Mouse (Mus musculus) ES-E14 (cell line): ENCODE measurements around the gene Esrrg. TPM values are rescaled to one million over a fixed set of nuclear protein-coding genes. Genes with fewer than 3 reads are reported as not detected.

ENCODE experiments used
- DNase-seq: peaks from one replicate; pipeline ENCODE4 v3.0.0-alpha.2; 2013; ENCODE audit warnings: low read depth, low spot score
- H3K27ac ChIP-seq: 2 replicates; pipeline ENCODE4 v1.5.1; 2012; ENCODE audit warnings: low read depth, mild to moderate bottlenecking, low read length, moderate library complexity, mixed read lengths; ENCODE audit not compliant: poor library complexity, insufficient read depth, severe bottlenecking
- H3K36me3 ChIP-seq: 2 replicates; pipeline ENCODE4 v1.6.1; 2012; ENCODE audit warnings: mild to moderate bottlenecking, low read length, moderate library complexity, mixed read lengths; ENCODE audit not compliant: control insufficient read depth, poor library complexity, insufficient read depth, severe bottlenecking
- H3K4me1 ChIP-seq, 2 experiments: fragments of 150-350 bp in 1 of 2; sonication (generic) in 1 of 2; 2 replicates each; pipeline ENCODE4 v1.6.1; 2012; ENCODE audit warnings: low read length in 2 of 2, mild to moderate bottlenecking in 1 of 2, mixed read lengths in 1 of 2; ENCODE audit not compliant: control insufficient read depth in 2 of 2, insufficient read depth in 2 of 2, poor library complexity in 1 of 2
- H3K4me3 ChIP-seq, 2 experiments: fragments of 150-350 bp in 1 of 2; sonication (generic) in 1 of 2; 2 replicates each; pipeline ENCODE4 v1.5.1; 2012; ENCODE audit warnings: low read length in 2 of 2, low read depth in 1 of 2, mild to moderate bottlenecking in 1 of 2, mixed read lengths in 1 of 2; ENCODE audit not compliant: insufficient read depth in 1 of 2, poor library complexity in 1 of 2, severe bottlenecking in 1 of 2
- H3K9ac ChIP-seq: 2 replicates; pipeline ENCODE4 v1.6.1; 2012; ENCODE audit warnings: low read depth, mild to moderate bottlenecking, low read length, mixed read lengths; ENCODE audit not compliant: poor library complexity, insufficient read depth, severe bottlenecking
- H3K9me3 ChIP-seq: fragments of 150-350 bp; sonication (generic); 2 replicates; pipeline ENCODE4 v1.6.1; 2012; ENCODE audit warnings: low read depth, mild to moderate bottlenecking, low read length; ENCODE audit not compliant: control insufficient read depth, insufficient read depth
- CHD2 ChIP-seq: IDR thresholded peaks from 2 replicates; pipeline ENCODE4 v1.6.1; 2014; ENCODE audit warnings: mild to moderate bottlenecking, low read depth, low read length, inconsistent platforms
- HCFC1 ChIP-seq: IDR thresholded peaks from 2 replicates; pipeline ENCODE4 v1.6.1; 2012; ENCODE audit warnings: low read length, inconsistent platforms, borderline replicate concordance; ENCODE audit not compliant: insufficient read depth
- MAFK ChIP-seq: IDR thresholded peaks from 2 replicates; pipeline ENCODE4 v1.6.1; 2014; ENCODE audit warnings: mild to moderate bottlenecking, low read depth, low read length, inconsistent platforms; ENCODE audit not compliant: insufficient read depth
- ZC3H11A ChIP-seq: IDR thresholded peaks from 2 replicates; pipeline ENCODE4 v1.6.1; 2012; ENCODE audit warnings: low read depth, mild to moderate bottlenecking, inconsistent platforms, low read length, borderline replicate concordance
- ZNF384 ChIP-seq: IDR thresholded peaks from 2 replicates; pipeline ENCODE4 v1.6.1; 2012; ENCODE audit warnings: low read depth, low read length, inconsistent platforms
- in situ Hi-C, 2 experiments: fragments of 600-800 bp; cut with MboI; formaldehyde crosslinking; loops; one replicate each; pipeline ENCODE4 v1.15.1; 2025; ENCODE audit warnings: low sequenced_read_pairs in 2 of 2, inconsistent platforms in 1 of 2; ENCODE audit not compliant: unreplicated experiment in 2 of 2
- total RNA-seq: library from RNA; depleted of rRNA; stranded (reverse); fragments of 300-350 nt; gene quantifications from 2 replicates; pipeline ENCODE4 v1.2.3, GENCODE M21; 2012

Esrrg gene
- total RNA-seq, 1 experiment: 0.09 TPM

- TF ChIP-seq ZC3H11A (no peak), CHD2 (no peak), HCFC1 (no peak), ZNF384 (no peak)
- Histone ChIP-seq H3K9ac (no peak overlapping the region), H3K4me1 (no peaks in the 10 kb centered on the region), H3K4me3 (no peak overlapping the region), H3K27ac (no peak overlapping the region), H3K9me3 (no peaks in the 10 kb centered on the region), H3K36me3 (no peaks in the 10 kb centered on the region)
- in situ Hi-C loops: no loop called here
- DNase-seq: no peak
These were observed 504.6 kb downstream of the Esrrg start for GRCm38 (mm10) chr1:188113240-188113639.

- no peaks in the 10 kb centered on the region for H3K4me1 ChIP-seq
- H3K9me3 ChIP-seq: no peaks in the 10 kb centered on the region
- no peak overlapping the region for H3K27ac ChIP-seq
- no peaks in the 10 kb centered on the region for H3K36me3 ChIP-seq
- no peak for TF ChIP-seq HCFC1
- TF ChIP-seq CHD2: no peak
- no peak for TF ChIP-seq ZNF384
- TF ChIP-seq ZC3H11A: no peak
- TF ChIP-seq MAFK: no peak
- H3K4me3 ChIP-seq: no peak overlapping the region
- H3K9ac ChIP-seq: no peak overlapping the region
- in situ Hi-C loops: no loop called here
- DNase-seq: no peak
These were observed 509.5 kb downstream of the Esrrg start for GRCm38 (mm10) chr1:188118125-188118524.

- Histone ChIP-seq H3K4me3 (no peak overlapping the region), H3K36me3 (no peaks in the 10 kb centered on the region), H3K9me3 (no peaks in the 10 kb centered on the region), H3K4me1 (no peaks in the 10 kb centered on the region), H3K9ac (no peak overlapping the region), H3K27ac (no peak overlapping the region)
- in situ Hi-C loops: no loop called here
- no peak for TF ChIP-seq ZNF384
- TF ChIP-seq CHD2: no peak
- no peak for TF ChIP-seq ZC3H11A
- TF ChIP-seq MAFK: no peak
- no peak for TF ChIP-seq HCFC1
- DNase-seq: no peak
These were observed 511.2 kb downstream of the Esrrg start for GRCm38 (mm10) chr1:188119806-188120205.

- no peaks in the 10 kb centered on the region for H3K4me1 ChIP-seq
- H3K4me3 ChIP-seq: no peak overlapping the region
- no peaks in the 10 kb centered on the region for H3K9me3 ChIP-seq
- TF ChIP-seq ZNF384 (no peak), HCFC1 (no peak), ZC3H11A (no peak), MAFK (no peak), CHD2 (no peak)
- no peak overlapping the region for H3K9ac ChIP-seq
- in situ Hi-C loops: no loop called here
- DNase-seq: no peak
- H3K36me3 ChIP-seq: no peaks in the 10 kb centered on the region
- no peak overlapping the region for H3K27ac ChIP-seq
These were observed 517.0 kb downstream of the Esrrg start for GRCm38 (mm10) chr1:188125521-188126021.

- Histone ChIP-seq H3K9ac (no peak overlapping the region), H3K4me3 (no peak overlapping the region), H3K4me1 (no peaks in the 10 kb centered on the region), H3K27ac (no peak overlapping the region), H3K36me3 (no peaks in the 10 kb centered on the region), H3K9me3 (no peaks in the 10 kb centered on the region)
- no peak for DNase-seq
- TF ChIP-seq HCFC1 (no peak), ZC3H11A (no peak), ZNF384 (no peak), MAFK (no peak), CHD2 (no peak)
- in situ Hi-C loops: no loop called here
These were observed 527.5 kb downstream of the Esrrg start for GRCm38 (mm10) chr1:188136126-188136525.
